Mouse (Mus musculus) CH12.LX (cell line): Measurements from ENCODE around the gene Arsb. TPM values are rescaled to one million over a fixed set of nuclear protein-coding genes. Genes with fewer than 3 reads are reported as not detected.
"Not testable (repeated sequence)": the region's sequence is repeated elsewhere in the genome, so short reads cannot be mapped to it uniquely, and the experiment has no call there.

Source experiments
- DNase-seq: peaks from one replicate; pipeline ENCODE4 v3.0.0-alpha.2; 2013; ENCODE audit errors: extremely low read depth
- H3K27ac ChIP-seq: 2 replicates; pipeline ENCODE4 v1.5.1; 2012; ENCODE audit warnings: low read depth, mild to moderate bottlenecking, control low read depth, moderate library complexity; ENCODE audit not compliant: insufficient read depth
- H3K27me3 ChIP-seq: replicated peaks from 2 replicates; pipeline ENCODE3; 2012; ENCODE audit warnings: inconsistent platforms
- H3K36me3 ChIP-seq, 2 experiments: replicated peaks in 1 of 2; 2 replicates each; pipeline versions ENCODE3 to v1.6.1; 2012; ENCODE audit warnings: inconsistent platforms in 1 of 2, low read length in 1 of 2, mild to moderate bottlenecking in 1 of 2, mixed read lengths in 1 of 2, moderate library complexity in 1 of 2; ENCODE audit not compliant: control insufficient read depth in 1 of 2, insufficient read depth in 1 of 2
- H3K4me1 ChIP-seq, 2 experiments: 2 replicates each; pipeline ENCODE4 v1.6.1; 2012; ENCODE audit warnings: inconsistent platforms in 1 of 2, moderate library complexity in 1 of 2; ENCODE audit not compliant: insufficient read depth in 2 of 2, control insufficient read depth in 1 of 2
- H3K4me2 ChIP-seq: 2 replicates; pipeline ENCODE4 v1.6.1; 2012; ENCODE audit warnings: low read depth, mild to moderate bottlenecking, control low read depth; ENCODE audit not compliant: poor library complexity, insufficient read depth, severe bottlenecking
- H3K4me3 ChIP-seq, 3 experiments: fragments of 150-350 bp in 1 of 3; sonication (generic) in 1 of 3; replicated peaks in 1 of 3; 2 replicates each; pipeline versions ENCODE3 to v1.5.1; 2011 to 2012; ENCODE audit warnings: low read depth in 2 of 3, low read length in 2 of 3, mild to moderate bottlenecking in 2 of 3, moderate library complexity in 2 of 3, control low read depth in 1 of 3, improper control_type of control experiment in 1 of 3, inconsistent platforms in 1 of 3, mixed read lengths in 1 of 3; ENCODE audit not compliant: poor library complexity in 1 of 3
- H3K79me2 ChIP-seq: replicated peaks from 2 replicates; pipeline ENCODE4 v1.6.1; 2012; ENCODE audit warnings: mild to moderate bottlenecking, moderate library complexity; ENCODE audit not compliant: control insufficient read depth, poor library complexity, insufficient read depth, severe bottlenecking; ENCODE audit errors: extremely low read depth
- H3K9ac ChIP-seq: 2 replicates; pipeline ENCODE4 v1.6.1; 2012; ENCODE audit warnings: low read depth, mild to moderate bottlenecking, control low read depth, moderate library complexity; ENCODE audit not compliant: insufficient read depth
- H3K9me3 ChIP-seq: replicated peaks from 2 replicates; pipeline ENCODE3; 2012; ENCODE audit warnings: low read length, inconsistent platforms, mixed read lengths
- BHLHE40 ChIP-seq: IDR thresholded peaks from 2 replicates; pipeline ENCODE4 v1.6.1; 2011; ENCODE audit warnings: mild to moderate bottlenecking, low read depth, low read length, improper control_type of control experiment
- EP300 ChIP-seq: IDR thresholded peaks from 2 replicates; pipeline ENCODE4 v1.6.1; 2011; ENCODE audit warnings: low read length, improper control_type of control experiment
- GABPA ChIP-seq: IDR thresholded peaks from 2 replicates; pipeline ENCODE4 v1.6.1; 2012; ENCODE audit warnings: low read depth, low read length, improper control_type of control experiment, inconsistent platforms; ENCODE audit not compliant: insufficient replicate concordance
- HCFC1 ChIP-seq: IDR thresholded peaks from 2 replicates; pipeline ENCODE4 v1.6.1; 2012; ENCODE audit warnings: low read depth, mild to moderate bottlenecking, inconsistent platforms, low read length, improper control_type of control experiment
- IRF4 ChIP-seq: IDR thresholded peaks from 2 replicates; pipeline ENCODE4 v1.6.1; 2014; ENCODE audit warnings: low read depth, mild to moderate bottlenecking, inconsistent platforms, low read length, improper control_type of control experiment
- MEF2A ChIP-seq: IDR thresholded peaks from 2 replicates; pipeline ENCODE4 v1.6.1; 2014; ENCODE audit warnings: low read depth, mild to moderate bottlenecking, inconsistent platforms, low read length, improper control_type of control experiment, borderline replicate concordance
- NRF1 ChIP-seq: IDR thresholded peaks from 2 replicates; pipeline ENCODE4 v1.6.1; 2014; ENCODE audit warnings: low read depth, mild to moderate bottlenecking, inconsistent platforms, low read length, improper control_type of control experiment, moderate library complexity
- PAX5 ChIP-seq: IDR thresholded peaks from 2 replicates; pipeline ENCODE4 v1.6.1; 2012; ENCODE audit warnings: low read length, inconsistent platforms, mixed read lengths
- ZC3H11A ChIP-seq: IDR thresholded peaks from 2 replicates; pipeline ENCODE4 v1.6.1; 2012; ENCODE audit warnings: low read depth, mild to moderate bottlenecking, inconsistent platforms, low read length, improper control_type of control experiment
- ZKSCAN1 ChIP-seq: IDR thresholded peaks from 2 replicates; pipeline ENCODE4 v1.6.1; 2012; ENCODE audit warnings: low read depth, inconsistent platforms, low read length, improper control_type of control experiment, borderline replicate concordance
- dilution Hi-C: fragments of 300-500 bp; cut with MboI; formaldehyde crosslinking; loops from 2 replicates; pipeline ENCODE4 v1.14.3; 2020; ENCODE audit warnings: low sequenced_read_pairs; ENCODE audit not compliant: extremely low pct_unique_long_range_greater_than_20kb, extremely low pct_ligation_motif_present
- in situ Hi-C: fragments of 300-500 bp; cut with MboI; formaldehyde crosslinking; loops from 3 replicates; pipeline ENCODE4 v1.14.3; 2019; ENCODE audit warnings: low sequenced_read_pairs, low pct_ligation_motif_present, low pct_unique_long_range_greater_than_20kb, mixed read lengths
- polyA plus RNA-seq: library from polyadenylated mRNA; unstranded; fragments of >175 nt; gene quantifications from 2 replicates; pipeline ENCODE4 v1.2.1, GENCODE M21; 2012; ENCODE audit warnings: low read depth; ENCODE audit not compliant: insufficient read length
- total RNA-seq, 2 experiments: library from RNA; depleted of rRNA; stranded (reverse); fragments of 300-350 nt in 1 of 2; fragments of >200 nt in 1 of 2; gene quantifications; 2 replicates each; pipeline ENCODE4 v1.2.3; 2012 to 2014

Arsb gene
- total and polyA plus RNA-seq, 3 experiments: 1.0 to 9.8 (median 2.0) TPM

DNA sequence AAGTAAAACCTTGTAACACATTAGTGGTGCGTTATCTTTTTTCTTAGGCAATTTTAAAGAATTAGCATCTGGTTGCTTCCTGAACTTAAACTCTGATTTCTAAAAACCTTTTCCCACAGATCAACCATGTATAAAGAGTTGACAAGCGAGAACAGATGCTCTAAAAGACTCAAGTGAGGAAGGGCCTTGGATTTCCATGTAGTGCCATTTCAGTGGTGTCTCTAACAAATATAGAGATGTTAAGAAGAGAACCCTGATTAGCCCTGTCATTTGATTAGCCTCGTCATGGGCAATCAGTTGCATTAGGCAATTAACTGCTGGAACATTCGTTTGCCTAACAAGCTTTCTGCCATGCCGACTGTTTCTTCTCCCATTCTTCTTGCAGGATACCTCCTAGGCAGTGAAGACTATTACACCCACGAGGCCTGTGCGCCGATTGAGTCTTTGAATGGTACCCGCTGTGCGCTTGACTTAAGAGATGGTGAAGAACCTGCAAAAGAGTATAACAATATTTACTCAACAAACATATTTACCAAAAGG, 22.3 kb downstream of the Arsb start:
- no peak overlapping the region for H3K4me2 ChIP-seq
- no peak overlapping the region for H3K9ac ChIP-seq
- no peaks in the 10 kb centered on the region for H3K79me2 ChIP-seq
- H3K9me3 ChIP-seq: peaks cover 3% of the 10 kb centered on the region
- H3K4me3 ChIP-seq: no peak overlapping the region
- in situ Hi-C loops (loop anchor here (25.0 kb wide), 1 partner anchor 344 kb away; no protein-coding TSS in a partner anchor), dilution Hi-C loops (no loop called here)
- peaks cover 0 to 12% of the 10 kb centered on the region in 2 experiments for H3K36me3 ChIP-seq
- H3K27me3 ChIP-seq: no peaks in the 10 kb centered on the region
- no peak for DNase-seq
- H3K4me1 ChIP-seq: no peaks in the 10 kb centered on the region; a peak in 1 of 4 replicates
- TF ChIP-seq EP300 (no peak), IRF4 (no peak), ZC3H11A (no peak), NRF1 (no peak), GABPA (no peak), ZKSCAN1 (no peak), BHLHE40 (no peak), PAX5 (no peak)
- no peak overlapping the region for H3K27ac ChIP-seq

DNA sequence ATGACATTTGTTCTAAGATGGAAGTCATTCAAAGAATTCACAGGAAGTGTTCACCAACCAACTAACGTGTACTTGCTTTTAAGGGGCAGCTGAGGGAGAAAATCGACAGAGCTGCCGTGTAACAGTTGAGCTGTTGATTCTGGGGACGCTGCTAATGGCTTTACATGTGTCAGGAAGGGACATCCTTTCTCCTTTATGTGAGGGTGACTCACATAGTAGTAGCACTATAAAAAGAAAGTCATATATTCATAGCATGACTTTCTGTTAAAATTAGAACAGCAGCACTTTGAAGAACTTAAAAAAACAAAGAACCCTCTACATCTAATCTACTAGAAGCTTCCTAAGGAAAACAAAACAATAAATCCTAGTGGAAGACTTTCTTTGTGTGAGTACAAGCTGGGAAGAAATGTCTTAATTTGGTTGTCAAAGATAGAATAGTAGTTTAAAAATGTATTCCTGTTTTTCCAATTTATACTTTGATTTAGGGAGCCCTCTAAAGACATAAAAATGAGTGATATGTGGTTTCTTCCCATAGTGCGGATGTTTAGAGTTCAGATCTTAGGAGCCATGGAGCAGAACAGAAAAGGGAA, 25.7 kb downstream of the Arsb start:
- Histone ChIP-seq H3K27me3 (no peaks in the 10 kb centered on the region), H3K4me3 (no peak overlapping the region), H3K4me2 (no peak overlapping the region), H3K27ac (no peak overlapping the region), H3K9ac (no peak overlapping the region), H3K36me3 (peaks cover 0 to 9% of the 10 kb centered on the region in 2 experiments), H3K4me1 (no peaks in the 10 kb centered on the region), H3K79me2 (no peaks in the 10 kb centered on the region), H3K9me3 (peaks cover 3% of the 10 kb centered on the region)
- dilution Hi-C loops (no loop called here), in situ Hi-C loops (loop anchor here (25.0 kb wide), 1 partner anchor 340 kb away; no protein-coding TSS in a partner anchor)
- DNase-seq: no peak
- TF ChIP-seq HCFC1: no peak
- no peak for TF ChIP-seq MEF2A

DNA sequence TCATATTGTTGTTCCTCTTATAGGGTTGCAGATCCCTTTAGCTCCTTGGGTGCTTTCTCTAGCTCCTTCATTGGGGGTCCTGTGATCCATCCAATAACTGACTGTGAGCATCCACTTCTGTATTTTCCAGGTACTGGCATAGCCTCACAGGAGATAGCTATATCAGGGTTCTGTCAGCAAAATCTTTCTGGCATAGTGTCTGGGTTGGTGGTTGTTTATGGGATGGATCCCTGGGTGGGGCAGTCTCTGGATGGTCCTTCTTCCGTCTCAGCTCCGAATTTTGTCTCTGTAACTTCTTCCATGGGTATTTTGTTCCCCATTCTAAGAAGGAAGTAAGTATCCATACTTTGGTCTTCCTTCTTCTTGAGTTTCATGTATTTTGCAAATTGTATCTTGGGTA, 38.9 kb downstream of the Arsb start:
- H3K36me3 ChIP-seq, DNase-seq, H3K27me3 ChIP-seq, H3K4me3 ChIP-seq, dilution Hi-C loops, H3K9ac ChIP-seq, H3K79me2 ChIP-seq, H3K27ac ChIP-seq, H3K4me1 ChIP-seq, H3K4me2 ChIP-seq, in situ Hi-C loops, H3K9me3 ChIP-seq: not testable (repeated sequence)
